Mouse (Mus musculus) E14TG2a.4 (cell line): ENCODE measurements around the gene Exoc4.

Experiments
- H3K27me3 ChIP-seq: 2 replicates; pipeline ENCODE4 v1.6.1; 2014; ENCODE audit warnings: low read length, control low read depth; ENCODE audit not compliant: insufficient read depth
- H3K36me3 ChIP-seq: 2 replicates; pipeline ENCODE4 v1.6.1; 2014; ENCODE audit warnings: low read length, control low read depth; ENCODE audit not compliant: insufficient read depth
- H3K4me1 ChIP-seq: replicated peaks from 2 replicates; pipeline ENCODE4 v1.6.1; 2014; ENCODE audit warnings: low read depth, low read length, control low read depth
- H3K4me3 ChIP-seq: replicated peaks from 2 replicates; pipeline ENCODE4 v1.5.1; 2014; ENCODE audit warnings: mild to moderate bottlenecking, low read length
- H3K9me3 ChIP-seq: 2 replicates; pipeline ENCODE4 v1.6.1; 2014; ENCODE audit warnings: low read length, control low read depth
- CTCF ChIP-seq: conservative IDR thresholded peaks from 2 replicates; pipeline ENCODE4 v1.5.1; 2014; ENCODE audit warnings: low read length
- NANOG ChIP-seq: IDR thresholded peaks from 2 replicates; pipeline ENCODE4 v1.6.1; 2014; ENCODE audit warnings: borderline replicate concordance, low read length, mixed read lengths
- POU5F1 ChIP-seq: IDR thresholded peaks from 2 replicates; pipeline ENCODE4 v1.6.1; 2014; ENCODE audit warnings: low read length, borderline replicate concordance

The Exoc4 gene

DNA sequence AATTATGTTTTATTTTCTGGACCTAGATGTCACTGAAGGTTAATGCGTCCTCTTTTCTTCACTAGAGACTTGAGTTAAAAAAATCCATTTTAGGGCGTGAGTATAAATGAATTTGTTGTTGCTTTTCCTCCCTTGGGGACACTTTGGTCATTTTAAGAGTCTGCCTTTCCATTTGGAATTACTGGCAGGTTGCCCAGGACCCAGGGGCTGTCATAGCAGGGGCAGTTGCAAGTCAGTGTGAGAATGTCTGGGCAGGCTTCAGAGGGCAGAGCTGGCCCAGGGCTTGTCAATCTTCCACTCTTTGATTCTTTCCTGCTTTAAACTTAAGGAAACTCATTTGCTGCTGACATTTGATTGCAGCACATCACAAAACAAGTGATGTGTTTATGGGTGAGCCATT is 45.7 kb downstream of the Exoc4 start:
- TF ChIP-seq NANOG, result no peak
- TF ChIP-seq CTCF, result no peak
- no peak for TF ChIP-seq POU5F1
- H3K36me3 ChIP-seq, result peaks cover 52% of the 10 kb centered on the region
- H3K9me3 ChIP-seq, result no peaks in the 10 kb centered on the region
- H3K4me1 ChIP-seq, result peaks cover 23% of the 10 kb centered on the region
- no peak overlapping the region for H3K4me3 ChIP-seq
- H3K27me3 ChIP-seq, result no peaks in the 10 kb centered on the region

DNA sequence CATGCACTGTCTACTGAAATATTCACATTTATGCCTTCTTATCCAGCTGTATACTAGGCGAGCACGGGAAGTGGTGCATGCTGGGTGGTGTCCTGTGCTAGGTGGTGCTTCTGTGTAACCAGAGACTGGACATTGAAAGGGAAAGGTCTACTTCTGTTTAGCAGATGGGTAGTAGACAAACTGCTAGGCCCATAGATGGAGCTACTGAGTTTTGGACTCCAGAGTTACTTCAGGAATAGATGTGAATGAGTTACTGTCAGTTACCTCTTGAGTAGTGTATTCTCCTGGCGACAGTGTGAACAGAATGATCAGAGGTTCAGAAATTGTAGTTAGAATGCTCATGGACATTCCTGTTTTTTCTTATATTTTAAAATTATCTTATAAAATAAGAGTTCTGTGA is 48.7 kb downstream of the Exoc4 start:
- peaks cover 66% of the 10 kb centered on the region for H3K36me3 ChIP-seq
- no peak overlapping the region for H3K4me3 ChIP-seq
- TF ChIP-seq POU5F1 (no peak), CTCF (no peak), NANOG (no peak)
- no peaks in the 10 kb centered on the region for H3K27me3 ChIP-seq
- H3K4me1 ChIP-seq, result peaks cover 14% of the 10 kb centered on the region
- H3K9me3 ChIP-seq, result no peaks in the 10 kb centered on the region

DNA sequence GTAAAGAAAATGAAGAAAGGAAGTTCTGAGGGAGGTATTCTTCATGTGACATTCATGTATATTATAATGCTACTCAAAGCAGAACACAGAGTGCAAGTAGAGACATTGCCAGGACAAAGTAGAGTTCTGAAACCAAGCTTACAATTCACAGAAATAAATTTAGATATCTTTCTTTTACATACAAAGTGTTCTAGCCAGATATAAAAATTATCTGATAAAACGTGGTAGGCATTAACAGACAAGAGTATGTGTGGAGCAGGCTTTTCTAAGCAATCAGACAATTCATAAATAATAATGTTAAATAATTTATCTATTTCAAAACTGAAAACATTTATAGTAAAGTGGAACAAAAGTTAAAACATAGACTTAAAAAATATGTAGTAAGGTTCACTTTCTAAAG is 49.9 kb downstream of the Exoc4 start:
- H3K4me1 ChIP-seq, result peaks cover 2% of the 10 kb centered on the region
- H3K4me3 ChIP-seq, result no peak overlapping the region
- TF ChIP-seq NANOG (no peak), CTCF (no peak), POU5F1 (no peak)
- H3K27me3 ChIP-seq, result no peaks in the 10 kb centered on the region
- peaks cover 73% of the 10 kb centered on the region for H3K36me3 ChIP-seq
- no peaks in the 10 kb centered on the region for H3K9me3 ChIP-seq

DNA sequence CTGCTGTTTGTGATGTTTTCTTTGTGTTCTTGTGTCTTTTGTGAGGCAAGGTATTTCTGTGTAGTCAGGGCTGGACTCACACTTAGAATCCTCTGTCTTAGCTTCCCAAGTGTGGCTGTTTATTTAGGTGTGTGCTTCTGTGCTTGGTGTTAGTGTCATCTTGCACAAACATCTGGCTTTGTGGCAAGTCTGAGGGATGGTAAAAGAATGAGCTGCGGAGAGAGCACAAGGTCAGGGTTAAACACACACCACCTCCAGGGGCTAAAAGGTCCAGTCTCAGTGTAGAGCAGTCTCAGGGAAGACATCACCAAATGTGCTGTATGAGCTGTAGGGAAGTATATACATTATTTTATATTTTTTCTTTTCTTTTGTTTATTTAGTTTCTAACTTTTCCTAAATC is 57.1 kb downstream of the Exoc4 start:
- H3K27me3 ChIP-seq, result no peaks in the 10 kb centered on the region
- H3K9me3 ChIP-seq, result no peaks in the 10 kb centered on the region
- 0 out of 2 replicates have a peak, but pooled peaks cover 2% of the 10 kb centered on the region for H3K4me1 ChIP-seq
- no peak overlapping the region for H3K4me3 ChIP-seq
- TF ChIP-seq NANOG, result no peak
- peaks cover 53% of the 10 kb centered on the region for H3K36me3 ChIP-seq

DNA sequence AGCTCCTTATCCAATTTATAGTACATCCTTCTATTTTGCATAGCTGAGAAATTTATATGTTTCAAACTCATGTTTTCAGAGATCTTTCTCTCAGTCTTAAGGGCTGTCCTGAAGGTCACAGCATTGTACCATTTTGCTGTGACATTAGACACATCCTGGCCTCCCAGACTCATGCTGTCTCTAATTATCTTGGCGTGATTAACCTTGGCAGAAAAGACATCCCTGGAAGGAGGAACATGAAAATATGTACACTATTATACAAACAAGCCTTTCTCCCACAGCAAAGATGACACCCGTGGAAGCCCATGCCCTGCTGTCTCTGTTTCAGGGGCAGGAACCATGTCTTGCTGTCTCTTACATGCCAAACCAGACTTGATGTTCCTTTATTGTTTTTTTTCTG is 59.8 kb downstream of the Exoc4 start:
- H3K4me1 ChIP-seq, result 0 out of 2 replicates have a peak, but pooled peaks cover 2% of the 10 kb centered on the region

DNA sequence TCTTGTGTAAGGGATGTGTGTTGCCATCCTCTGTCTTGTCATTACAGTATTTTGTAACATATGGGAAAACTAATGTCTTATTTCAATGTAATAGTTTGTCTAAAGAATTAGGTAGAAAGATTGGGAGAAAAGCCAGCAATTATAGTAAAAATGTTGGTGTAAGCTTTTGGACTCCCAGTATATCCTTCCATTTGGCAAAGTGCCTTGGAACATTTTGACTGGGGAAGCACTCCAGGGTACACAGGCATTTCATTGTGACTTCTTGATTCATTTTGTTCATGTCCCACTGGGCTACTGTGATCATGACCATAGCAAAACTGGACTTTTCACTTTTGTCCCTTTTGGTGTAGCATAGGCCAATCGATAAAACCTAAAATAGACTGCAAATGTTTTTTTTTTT is 61.6 kb downstream of the Exoc4 start:
- TF ChIP-seq POU5F1 (no peak), NANOG (no peak), CTCF (no peak)
- Histone ChIP-seq H3K36me3 (peaks cover 24% of the 10 kb centered on the region), H3K9me3 (no peaks in the 10 kb centered on the region), H3K27me3 (no peaks in the 10 kb centered on the region), H3K4me3 (no peak overlapping the region), H3K4me1 (0 out of 2 replicates have a peak, but pooled peaks cover 2% of the 10 kb centered on the region)

More for the DNA sequence above, 59.8 kb downstream of the Exoc4 start:
- no peaks in the 10 kb centered on the region for H3K9me3 ChIP-seq
- H3K27me3 ChIP-seq, result no peaks in the 10 kb centered on the region
- TF ChIP-seq CTCF (no peak), POU5F1 (no peak), NANOG (no peak)
- peaks cover 32% of the 10 kb centered on the region for H3K36me3 ChIP-seq
- H3K4me3 ChIP-seq, result no peak overlapping the region

DNA sequence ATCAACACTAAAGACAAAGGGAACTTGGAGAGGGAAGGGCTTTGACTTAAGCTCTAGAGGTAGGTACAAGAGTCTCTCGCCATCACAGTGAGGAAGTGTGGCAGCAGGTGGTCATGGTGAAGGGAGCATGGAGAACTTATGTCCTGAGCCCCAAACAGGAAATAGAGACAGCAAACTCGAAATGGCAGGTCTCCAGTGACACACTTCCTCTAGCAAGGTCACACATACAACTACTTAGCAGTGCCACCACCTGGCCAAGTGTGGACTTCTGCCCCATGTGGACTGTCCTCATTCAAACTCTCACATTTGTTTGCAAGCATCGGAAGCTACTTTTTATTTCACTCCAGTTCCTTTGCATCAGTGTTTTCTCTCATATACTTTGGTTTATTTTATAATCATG is 74.0 kb downstream of the Exoc4 start:
- H3K4me1 ChIP-seq, result peaks cover 13% of the 10 kb centered on the region

DNA sequence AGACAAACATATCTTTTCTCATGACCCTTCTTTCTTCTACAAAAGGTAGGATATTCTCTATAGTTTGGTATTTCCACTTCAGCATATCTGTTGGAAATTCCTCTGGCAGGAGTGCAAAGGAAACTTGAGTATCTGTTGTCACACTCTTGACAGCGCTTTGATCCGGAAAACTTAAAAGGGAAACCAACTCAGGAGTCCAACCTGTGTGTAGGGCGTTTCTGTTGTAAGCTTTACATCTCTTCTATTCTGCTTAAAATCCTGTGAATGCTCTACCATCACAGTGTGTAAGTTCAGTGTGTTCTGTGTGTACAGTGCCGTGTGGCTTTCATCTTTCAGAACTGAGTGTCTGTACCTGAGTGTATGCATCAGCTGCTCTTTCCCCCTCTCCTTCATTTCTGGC is 74.5 kb downstream of the Exoc4 start:
- Histone ChIP-seq H3K27me3 (no peaks in the 10 kb centered on the region), H3K36me3 (peaks cover 26% of the 10 kb centered on the region), H3K4me3 (no peak overlapping the region), H3K4me1 (peaks cover 13% of the 10 kb centered on the region), H3K9me3 (no peaks in the 10 kb centered on the region)
- TF ChIP-seq POU5F1 (no peak), CTCF (no peak), NANOG (no peak)

More for the DNA sequence above, 74.0 kb downstream of the Exoc4 start:
- Histone ChIP-seq H3K27me3 (no peaks in the 10 kb centered on the region), H3K36me3 (peaks cover 26% of the 10 kb centered on the region), H3K4me3 (no peak overlapping the region), H3K9me3 (no peaks in the 10 kb centered on the region)
- TF ChIP-seq CTCF, result no peak
- TF ChIP-seq POU5F1, result no peak

DNA sequence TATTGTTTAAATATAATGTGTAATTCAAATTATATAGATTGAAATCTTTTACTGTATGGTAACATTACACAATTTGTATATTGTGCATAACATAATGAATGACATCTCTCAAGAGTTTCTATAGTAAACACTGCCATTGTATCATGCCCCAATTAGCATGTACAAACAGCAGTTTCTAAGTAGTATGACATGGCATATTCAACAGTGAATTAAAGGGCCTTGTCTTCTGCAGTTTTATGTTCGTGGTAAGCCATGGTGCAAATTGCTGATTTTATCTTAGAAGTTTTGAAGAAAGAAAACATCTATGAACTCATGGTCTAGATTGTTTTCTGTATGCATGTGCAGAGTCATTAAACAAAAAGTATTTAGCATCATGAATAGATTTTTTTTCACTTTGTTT is 79.4 kb downstream of the Exoc4 start:
- Histone ChIP-seq H3K9me3 (no peaks in the 10 kb centered on the region), H3K4me1 (peaks cover 13% of the 10 kb centered on the region), H3K36me3 (peaks cover 24% of the 10 kb centered on the region), H3K27me3 (no peaks in the 10 kb centered on the region), H3K4me3 (no peak overlapping the region)
- TF ChIP-seq NANOG, result no peak
- no peak for TF ChIP-seq CTCF
- no peak for TF ChIP-seq POU5F1
